Mouse (Mus musculus) cerebellum, adult 9-10 months (tissue): ENCODE results near the gene Ebi3.
A peak's percentile ranks its signal among the peaks of the same experiment; 100 is the strongest.
"Not testable (repeated sequence)": the region's sequence is repeated elsewhere in the genome, so short reads cannot be mapped to it uniquely, and the experiment has no call there.

Source experiments
- DNase-seq: peaks from one replicate; pipeline ENCODE4 v3.0.0; 2022

Ebi3 gene

DNA sequence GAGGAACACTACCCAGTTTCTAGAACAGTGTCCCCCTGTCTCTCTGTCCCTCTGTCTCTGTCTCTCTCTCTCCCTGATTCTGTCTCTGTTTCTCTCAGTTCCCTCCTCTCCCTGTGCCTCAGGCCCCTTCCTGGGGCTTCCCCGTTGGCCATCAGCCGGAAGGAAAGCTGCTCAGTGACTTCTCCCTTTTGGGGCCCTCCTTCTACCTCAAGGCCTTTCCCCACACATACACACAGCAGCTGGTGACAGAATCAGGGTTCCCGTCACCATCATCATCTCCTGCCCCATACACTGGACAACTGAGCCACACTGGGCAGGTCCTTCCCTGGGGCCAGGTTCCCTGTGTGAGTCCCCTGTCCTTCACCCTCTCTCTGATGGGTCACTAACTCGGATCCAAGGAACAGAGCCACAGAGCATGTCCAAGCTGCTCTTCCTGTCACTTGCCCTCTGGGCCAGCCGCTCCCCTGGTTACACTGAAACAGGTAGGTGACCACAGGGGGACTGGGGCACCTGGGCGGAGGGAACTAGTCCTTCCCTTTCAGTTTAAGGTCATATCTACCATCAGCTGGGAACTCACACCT, at the start of gene Ebi3:
Gene Ebi3, plus strand, starts transcription at position 194 of the 581 bp plus-strand sequence.
- peak; percentile 18 for DNase-seq

DNA sequence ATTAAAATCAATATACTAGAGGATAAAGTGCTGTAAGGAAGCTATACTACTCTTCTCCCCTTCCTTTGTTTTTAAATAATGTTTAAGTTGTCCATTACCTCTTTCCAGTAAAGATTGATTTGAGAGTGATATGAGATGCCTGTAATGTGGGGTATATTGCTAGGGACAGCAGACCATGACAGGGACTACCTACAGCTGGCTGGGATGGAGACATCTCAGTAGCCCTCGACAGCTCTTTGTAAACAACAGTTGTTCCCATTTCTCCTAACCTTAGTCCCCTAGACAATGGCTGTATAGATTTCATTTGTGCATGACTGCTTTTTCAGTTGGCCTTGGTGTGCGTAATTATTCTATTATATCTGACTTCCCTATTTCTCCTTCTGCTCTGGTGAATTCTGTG, 49.4 kb upstream of the Ebi3 start:
- DNase-seq: no peak

DNA sequence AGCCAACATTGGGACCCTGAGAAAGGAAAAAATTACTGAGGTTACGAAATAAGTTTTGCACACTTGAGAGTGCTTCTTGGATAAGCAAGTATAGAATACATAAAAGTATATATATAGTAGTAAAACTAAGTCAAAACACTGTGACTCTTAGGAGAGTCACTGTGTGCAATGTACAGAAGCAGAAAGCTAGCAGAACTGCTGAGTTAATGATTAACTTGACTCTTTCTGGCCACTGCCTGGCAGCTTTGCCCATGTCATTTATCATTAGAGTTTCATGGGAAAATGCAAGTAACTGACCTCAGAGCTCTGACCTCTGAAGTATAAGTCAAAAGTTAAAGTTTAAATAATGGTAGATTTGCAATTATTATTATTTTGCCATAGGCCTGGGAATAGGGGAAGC, 48.8 kb upstream of the Ebi3 start:
- DNase-seq: no peak

DNA sequence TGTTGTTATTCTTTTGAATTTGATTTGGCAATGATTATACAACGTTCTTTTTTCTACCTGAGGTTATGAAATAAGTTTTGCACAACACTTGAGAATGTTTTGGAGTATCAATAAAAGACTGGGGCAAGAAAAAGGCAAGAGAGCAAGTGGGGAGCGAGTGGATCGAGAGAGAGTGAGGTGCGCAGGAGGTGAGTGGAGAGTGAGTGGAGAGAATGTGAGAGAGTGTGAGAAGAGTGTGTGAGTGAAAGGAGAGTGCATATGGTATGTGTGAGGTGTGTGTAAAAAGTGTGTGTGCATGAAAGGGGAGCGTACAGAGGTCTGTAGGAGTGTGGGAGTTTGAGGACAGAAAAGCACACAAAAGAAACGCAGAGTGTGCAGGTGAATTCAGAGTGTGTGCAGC, 48.3 kb upstream of the Ebi3 start:
- DNase-seq: no peak

DNA sequence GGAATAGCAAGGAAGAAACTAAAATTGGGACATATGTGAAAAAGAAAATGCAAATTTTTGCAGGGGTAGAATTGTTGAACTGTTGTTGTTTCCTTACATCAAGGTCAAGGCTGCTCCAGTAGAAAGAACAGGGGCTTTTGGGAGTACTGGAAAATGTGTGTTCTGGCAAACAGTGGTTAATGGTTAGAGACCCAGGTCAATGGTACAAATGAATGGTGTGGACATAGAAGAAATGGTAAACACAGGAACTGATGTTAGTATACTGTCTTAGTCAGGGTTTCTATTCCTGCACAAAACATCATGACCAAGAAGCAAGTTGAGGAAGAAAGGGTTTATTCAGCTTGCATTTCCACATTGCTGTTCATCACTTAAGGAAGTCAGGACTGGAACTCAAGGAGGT, 45.8 kb upstream of the Ebi3 start:
- no peak for DNase-seq

DNA sequence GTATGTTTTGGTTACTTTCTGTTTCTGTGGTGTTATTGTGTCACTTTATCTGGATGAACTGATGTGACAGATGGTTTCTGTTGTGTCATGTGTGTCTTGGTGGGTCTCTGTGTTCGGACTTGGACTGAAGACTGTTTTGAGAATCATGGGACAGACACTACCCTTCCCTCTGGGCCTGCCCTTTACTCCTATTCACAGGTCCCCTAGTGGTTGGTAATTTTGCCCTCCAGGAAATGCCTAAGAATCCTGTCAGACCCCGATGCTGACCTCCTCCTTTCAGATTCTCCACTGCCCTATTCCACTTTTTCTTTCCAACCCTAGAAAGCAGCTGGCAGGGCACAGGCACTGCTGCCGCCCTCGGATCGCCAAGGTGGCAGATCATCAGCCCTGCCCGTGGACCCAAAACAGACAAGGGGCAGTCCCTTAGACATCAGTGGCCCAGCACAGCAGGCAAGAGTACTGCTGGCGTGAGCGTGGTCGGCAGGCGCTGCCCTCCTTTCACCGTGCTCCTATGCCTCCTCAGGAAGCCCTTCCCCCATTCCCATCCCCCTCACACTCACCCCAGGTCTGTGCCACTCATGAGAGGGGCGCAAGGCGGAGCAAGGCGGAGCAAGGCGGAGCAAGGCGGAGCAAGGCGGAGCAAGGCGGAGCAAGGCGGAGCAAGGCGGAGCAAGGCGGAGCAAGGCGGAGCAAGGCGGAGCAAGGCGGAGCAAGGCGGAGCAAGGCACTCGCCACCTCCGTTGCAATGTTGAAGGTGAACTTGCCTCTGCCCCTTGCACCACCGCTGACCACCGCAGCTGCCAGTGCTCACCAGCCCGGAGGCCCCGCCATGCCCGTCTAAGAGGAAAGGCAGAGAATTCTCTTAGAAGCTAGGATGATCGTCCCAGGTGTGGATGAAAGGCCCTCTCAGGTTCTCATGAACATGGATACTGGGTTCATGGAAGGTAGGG, 20.6 kb upstream of the Ebi3 start:
- peak; percentile 78 for DNase-seq

DNA sequence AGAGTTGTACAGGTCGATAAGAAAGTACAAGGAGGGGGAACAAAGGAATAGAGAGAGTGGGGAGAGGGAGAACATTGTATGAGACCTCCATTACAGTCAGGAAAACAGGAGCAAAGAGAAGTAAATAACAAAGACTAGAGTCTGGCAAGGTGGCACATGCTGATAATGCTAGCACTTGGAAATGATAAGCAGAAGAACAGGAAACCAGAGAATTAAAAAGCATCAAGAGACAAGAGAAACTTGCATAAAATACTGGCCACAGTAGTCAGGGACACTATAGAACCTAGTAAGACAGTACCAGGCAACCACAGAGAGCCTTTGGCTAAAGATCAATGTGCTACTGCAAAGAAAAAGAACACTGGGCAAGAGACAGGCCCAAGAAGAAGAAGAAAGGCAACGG, 19.8 kb upstream of the Ebi3 start:
- DNase-seq: no peak

DNA sequence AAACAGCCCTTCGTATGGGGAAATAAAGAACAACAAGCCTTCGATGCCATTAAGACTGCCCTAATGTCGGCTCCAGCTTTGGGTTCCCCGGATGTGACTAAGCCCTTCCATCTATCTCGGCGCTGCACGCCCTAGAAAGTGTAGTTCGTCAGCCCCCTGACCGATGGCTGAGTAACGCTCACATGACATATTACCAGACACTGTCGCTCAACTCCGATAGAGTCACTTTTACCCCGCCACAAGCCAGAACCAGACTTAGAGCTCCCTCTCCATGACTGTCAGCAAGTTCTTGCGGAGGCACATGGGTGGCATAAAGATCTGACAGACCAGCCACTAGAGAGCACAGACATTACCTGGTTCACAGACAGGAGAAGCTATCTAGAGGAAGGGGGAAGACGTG, 19.2 kb upstream of the Ebi3 start:
- DNase-seq: no peak

DNA sequence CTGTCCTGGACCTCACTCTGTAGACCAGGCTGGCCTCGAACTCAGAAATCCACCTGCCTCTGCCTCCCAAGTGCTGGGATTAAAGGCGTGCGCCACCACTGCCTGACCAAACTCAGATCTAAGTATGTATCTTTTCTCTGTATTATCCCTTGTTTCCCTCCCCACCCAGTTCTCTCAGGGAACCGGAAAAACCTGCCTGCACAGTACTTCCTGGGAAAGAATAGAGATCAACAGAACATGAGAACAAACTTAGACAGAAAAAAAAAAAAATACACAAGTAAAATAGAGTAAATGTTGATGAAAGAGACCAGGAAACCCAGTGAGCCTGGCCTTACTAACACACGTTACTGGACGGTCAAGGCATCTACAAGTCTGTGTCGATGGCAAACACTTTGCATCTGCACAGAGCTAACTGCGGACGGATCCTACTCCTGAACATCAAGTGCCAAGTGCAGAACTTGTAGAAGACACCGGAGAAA, 8.0 kb upstream of the Ebi3 start:
- not testable (repeated sequence) for DNase-seq

DNA sequence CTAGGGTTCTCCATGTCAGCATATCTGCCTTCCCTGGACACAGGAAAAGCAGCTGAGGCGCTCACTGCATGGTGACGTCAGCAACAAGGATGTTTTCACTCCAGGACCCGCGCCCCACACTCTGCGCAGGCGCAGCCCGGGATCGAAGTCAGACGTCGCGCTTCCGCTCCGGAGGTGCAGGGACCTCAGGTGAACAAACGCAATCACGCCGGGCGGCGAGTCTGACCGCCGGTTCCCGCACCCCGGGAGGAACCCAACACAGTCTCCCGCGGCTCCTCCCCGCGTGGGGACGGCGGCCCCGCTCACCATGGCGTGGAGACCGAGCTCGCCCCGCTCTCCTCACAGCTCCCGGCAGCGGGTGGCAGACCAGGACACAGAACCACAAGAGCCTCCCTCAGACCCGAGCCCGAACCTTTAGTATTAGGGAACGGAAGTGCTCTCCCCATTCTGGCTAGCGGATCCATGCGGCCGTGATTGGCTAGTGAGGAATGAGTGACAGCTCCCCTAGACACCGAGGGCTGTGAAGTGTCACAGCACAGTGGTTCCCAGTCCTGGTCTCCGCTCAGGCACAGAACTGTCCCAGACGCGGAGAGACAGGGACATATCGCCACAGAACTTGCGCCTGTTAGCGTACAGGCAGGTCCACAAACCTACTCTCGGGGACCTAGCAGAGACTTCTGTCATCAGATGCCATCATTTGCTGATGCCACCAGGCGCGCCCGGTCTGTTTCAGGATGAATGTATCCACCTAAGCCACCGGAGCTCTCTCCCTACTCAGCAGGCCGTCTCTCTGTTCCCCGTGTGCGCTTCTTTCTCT, 7.4 kb upstream of the Ebi3 start:
- DNase-seq: peak; percentile 97

DNA sequence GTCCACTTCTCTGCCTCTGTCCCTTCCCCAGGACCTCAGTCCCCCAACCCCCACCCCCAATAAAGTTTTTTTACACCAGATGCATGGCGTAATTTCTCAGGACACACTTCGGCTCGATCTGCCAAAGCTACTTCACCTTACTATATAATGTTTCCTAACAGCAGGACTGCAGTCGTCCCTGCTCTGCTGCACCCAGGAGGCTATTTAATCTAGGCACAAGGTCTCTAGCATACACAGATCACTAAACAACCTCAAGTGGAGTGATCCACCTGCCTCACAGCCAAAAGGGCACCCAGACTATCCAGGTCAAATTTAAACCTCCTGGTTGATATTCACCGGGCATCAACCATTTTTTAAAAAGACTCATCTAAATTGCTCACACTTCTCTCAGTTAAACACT, 6.7 kb upstream of the Ebi3 start:
- DNase-seq: peak; percentile 62

DNA sequence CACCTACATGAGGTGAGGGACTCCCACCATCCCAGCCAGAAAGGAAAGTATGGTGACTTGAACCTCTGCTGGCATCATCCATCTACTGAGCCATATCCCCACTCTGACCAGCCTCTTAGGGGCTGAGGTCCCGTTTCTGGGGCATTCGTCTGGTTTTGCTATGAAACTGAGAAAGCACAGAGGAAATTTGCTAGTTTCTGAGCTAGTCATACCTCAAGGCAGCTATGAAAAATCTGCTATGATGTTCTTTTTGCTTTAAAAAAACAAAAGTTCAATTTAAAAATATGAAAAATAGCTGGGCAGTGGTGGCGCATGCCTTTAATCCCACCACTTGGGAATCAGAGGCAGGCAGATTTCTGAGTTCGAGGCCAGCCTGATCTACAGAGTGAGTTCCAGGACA, 3.8 kb upstream of the Ebi3 start:
- DNase-seq: peak; percentile 12

DNA sequence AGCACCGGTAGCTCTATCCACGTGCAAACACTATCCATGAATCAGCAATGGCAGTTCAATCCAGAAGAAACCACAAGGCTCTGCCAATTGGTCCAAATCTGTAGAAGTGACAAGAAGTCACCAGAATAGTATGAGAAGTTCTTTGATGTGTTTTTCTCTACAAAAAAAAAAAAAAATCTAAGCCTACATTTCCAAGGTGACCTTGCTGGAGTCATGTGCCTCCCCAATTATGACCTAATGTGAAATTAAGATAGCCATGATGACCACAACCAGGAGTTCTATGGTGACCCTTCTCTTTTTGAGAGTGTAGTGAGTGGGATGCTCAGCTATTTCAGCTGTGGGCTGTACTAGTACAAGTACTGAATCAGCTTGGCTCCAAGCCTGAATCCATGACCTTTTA, 3.0 kb upstream of the Ebi3 start, which contains the start of gene Zfp119b:
Gene Zfp119b, minus strand, starts transcription at position 101 of the 400 bp plus-strand sequence.
- DNase-seq: peak; percentile 29

DNA sequence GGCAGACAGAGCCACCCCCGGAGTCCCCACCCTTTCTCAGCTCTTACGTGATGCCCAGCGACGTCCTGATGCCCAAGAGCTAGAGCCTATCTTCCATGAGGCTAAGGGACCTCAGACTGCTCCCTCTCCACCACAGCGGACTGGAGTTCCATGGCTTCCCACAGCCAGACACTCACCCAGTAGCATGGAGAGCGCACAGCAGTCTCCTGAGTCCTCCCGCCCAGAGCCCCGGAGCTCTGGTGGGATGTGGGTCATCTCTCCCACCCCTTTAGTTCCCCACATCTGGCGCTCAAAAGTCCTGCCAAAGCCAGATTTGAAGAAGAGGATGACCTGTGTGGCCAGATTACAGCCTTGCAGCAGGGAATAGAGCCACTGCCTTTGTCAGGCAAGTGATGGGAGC, 1.8 kb upstream of the Ebi3 start:
- peak; percentile 13 for DNase-seq

DNA sequence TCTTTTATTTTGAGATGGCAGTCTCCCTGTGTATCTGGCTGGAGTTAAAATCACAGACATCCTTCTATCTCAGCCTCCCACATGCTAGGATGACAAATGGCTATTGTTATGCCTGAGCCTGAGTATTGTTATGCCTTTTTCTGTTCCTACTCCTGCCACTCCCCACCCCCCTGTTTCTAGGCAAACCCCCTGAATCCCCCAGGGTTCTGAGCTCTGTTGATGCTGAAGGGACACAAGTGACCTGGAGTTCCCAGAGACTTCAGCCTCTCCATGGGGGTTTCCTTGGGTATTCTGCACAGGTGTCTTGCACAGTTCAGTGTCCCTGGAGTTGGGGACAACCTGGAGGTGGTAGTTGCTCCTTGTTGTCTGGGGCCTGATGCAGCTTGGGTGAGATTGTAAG, 399 bp upstream of the Ebi3 start:
- peak; percentile 15 for DNase-seq

DNA sequence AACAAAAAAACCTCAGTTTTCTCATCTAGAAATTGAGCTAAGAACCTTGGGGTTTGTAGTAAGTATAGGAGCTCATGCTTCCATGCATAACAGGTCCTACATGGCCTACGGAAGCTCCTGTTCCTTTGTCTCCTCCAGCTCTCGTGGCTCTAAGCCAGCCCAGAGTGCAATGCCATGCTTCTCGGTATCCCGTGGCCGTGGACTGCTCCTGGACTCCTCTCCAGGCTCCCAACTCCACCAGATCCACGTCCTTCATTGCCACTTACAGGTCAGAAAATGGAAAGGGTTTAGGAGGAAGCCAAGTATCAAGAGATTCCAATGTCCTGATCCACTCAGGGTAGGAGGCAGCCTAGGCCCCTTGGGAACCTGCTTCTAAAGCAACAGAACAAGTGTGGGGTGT, 1.3 kb downstream of the Ebi3 start:
- no peak for DNase-seq

DNA sequence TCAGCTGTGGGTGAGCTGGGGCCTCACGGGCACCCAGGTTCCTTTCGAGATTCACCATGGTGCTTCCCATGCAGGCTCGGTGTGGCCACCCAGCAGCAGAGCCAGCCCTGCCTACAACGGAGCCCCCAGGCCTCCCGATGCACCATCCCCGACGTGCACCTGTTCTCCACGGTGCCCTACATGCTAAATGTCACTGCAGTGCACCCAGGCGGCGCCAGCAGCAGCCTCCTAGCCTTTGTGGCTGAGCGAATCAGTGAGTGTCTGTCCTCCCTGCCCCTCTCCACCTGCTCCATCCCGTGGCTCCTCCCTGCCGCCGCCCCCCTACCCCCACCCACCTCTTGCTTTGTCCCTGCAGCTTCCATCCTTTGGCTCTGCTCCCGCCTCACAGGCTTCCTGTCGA, 1.8 kb downstream of the Ebi3 start:
- no peak for DNase-seq

DNA sequence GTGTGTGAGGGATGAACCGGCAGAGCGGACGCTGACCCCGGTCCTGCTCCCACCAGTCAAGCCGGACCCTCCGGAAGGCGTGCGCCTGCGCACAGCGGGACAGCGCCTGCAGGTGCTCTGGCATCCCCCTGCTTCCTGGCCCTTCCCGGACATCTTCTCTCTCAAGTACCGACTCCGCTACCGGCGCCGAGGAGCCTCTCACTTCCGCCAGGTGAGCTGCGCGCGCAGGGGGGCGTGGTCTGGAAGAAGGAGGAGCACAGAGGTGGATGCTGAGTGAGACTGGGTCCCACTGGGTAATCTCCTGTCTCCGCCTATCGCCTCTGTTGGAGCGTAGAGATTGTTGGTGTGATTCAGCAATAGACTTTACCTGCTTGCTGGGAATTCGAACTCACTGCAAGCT, 3.7 kb downstream of the Ebi3 start:
- peak; percentile 88 for DNase-seq

DNA sequence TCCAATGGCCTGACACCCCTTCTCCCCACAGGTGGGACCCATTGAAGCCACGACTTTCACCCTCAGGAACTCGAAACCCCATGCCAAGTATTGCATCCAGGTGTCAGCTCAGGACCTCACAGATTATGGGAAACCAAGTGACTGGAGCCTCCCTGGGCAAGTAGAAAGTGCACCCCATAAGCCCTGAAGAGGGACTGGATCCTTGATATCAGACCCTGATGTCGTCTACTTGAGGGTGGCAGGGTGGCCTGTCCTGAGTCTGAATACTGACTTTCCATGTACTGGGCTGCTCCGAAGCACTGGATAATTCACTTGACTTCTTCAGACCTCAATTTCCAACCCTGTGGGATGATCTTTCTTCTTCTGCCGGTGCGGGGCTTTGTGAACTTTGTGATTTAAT, 4.2 kb downstream of the Ebi3 start:
- DNase-seq: no peak

DNA sequence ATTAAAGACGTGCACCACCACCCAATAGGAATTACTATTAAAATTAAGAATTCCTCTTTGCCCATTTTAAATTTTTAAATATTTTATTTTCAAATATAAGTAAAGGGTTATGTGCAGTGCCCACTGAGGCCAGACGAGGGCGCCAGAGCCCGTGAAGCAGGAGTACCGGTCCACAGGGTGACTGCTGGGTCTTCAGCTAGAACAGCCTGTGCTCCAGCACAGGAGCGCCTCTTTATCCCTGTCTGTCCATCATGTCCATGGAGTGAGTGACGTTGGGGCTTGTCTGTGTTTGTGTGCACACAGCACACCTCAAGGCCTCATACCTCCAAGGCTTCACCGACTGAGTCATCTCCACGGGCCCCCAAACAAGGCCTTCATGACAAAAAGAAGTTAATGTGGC, 4.7 kb downstream of the Ebi3 start:
- DNase-seq: peak; percentile 87

DNA sequence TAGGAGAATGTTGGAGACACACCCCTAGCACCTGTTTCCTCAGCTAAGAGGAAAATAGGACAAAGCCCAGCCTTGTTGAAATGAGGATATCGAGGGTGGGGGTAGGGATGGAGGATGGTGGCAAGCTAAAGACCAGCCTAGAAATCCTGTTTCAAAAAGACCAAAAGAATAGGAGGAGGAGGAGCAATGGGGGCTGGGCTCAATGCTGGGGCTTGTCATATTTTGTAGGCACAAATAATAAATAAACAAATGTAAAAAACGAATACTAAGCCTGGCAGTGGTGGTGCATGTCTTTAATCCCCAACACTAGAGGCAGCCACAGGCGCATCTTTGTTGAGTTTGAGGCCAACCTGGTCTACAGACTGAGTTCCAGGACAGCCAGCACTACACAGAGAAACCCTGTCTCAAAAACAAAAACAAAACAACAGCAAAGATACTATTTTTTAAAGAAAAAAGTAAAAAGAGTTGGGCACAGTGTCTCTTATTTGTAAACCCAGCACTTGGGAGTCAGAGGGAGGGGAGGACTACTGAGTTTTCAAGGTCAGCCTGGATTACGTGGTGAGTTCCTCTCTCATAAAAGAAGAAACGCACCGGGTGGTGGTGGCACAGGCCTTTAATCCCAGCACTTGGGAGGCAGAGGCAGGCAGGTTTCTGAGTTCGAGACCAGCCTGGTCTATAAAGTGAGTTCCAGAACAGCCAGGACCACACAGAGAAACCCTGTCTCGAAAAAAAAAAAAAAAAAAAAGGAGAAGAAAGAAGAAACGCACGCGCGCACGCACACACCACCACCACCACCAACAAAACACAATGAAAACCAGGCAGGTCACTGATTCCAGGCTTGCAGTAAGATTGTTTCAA, 5.5 kb downstream of the Ebi3 start:
- peak; percentile 71 for DNase-seq

DNA sequence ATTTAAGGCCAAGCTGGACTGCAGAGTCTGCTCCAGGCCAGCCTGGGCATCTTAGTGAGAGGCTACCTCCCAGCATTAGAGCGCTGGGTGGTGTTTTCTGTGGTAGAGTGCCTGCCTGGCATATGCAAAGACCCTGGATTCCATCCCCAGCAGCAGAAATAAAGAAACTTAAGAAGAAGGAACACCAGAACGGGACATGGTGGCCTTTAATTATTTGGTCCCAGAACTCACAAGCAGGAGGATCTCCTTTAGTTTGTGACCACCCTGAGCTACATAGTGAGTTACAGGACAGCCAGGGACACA, 6.1 kb downstream of the Ebi3 start:
- DNase-seq: no peak
